Mouse (Mus musculus) olfactory bulb, adult 2 months (tissue): ENCODE results near the gene Dlgap1. TPM values are rescaled to one million over a fixed set of nuclear protein-coding genes. Genes with fewer than 3 reads are reported as not detected.

Experiments
- H3K27ac ChIP-seq: fragments of 200-500 bp; 2 replicates; pipeline ENCODE4 v1.5.1; 2012; ENCODE audit warnings: low read depth, low read length; ENCODE audit not compliant: insufficient read depth
- H3K4me1 ChIP-seq: fragments of 200-500 bp; 2 replicates; pipeline ENCODE4 v1.6.1; 2012; ENCODE audit warnings: low read length; ENCODE audit not compliant: control insufficient read depth, insufficient read depth
- H3K4me3 ChIP-seq: fragments of 200-500 bp; 2 replicates; pipeline ENCODE4 v1.5.1; 2012; ENCODE audit warnings: mild to moderate bottlenecking, low read depth, low read length, moderate library complexity; ENCODE audit not compliant: insufficient read depth
- CTCF ChIP-seq: fragments of 200-500 bp; IDR thresholded peaks from 2 replicates; pipeline ENCODE4 v1.5.1; 2012; ENCODE audit warnings: low read depth, mild to moderate bottlenecking, low read length, moderate library complexity; ENCODE audit not compliant: insufficient read depth
- POLR2A ChIP-seq: fragments of 200-500 bp; IDR thresholded peaks from 2 replicates; pipeline ENCODE4 v1.6.1; 2012; ENCODE audit warnings: mild to moderate bottlenecking, low read depth, low read length, moderate library complexity; ENCODE audit not compliant: insufficient read depth
- WGBS: fragments of 180-500 bp; shearing (Covaris S2); methylation state at CpG from one replicate; pipeline ENCODE4 v1.1.7; 2018; 5-methylcytosine and 5-hydroxymethylcytosine counted together
- polyA plus RNA-seq: library from polyadenylated mRNA; stranded (reverse); fragments of >200 nt; gene quantifications from 2 replicates; pipeline ENCODE4 v1.2.4, GENCODE M21; 2012; ENCODE audit warnings: low replicate concordance; ENCODE audit not compliant: missing spikeins, insufficient read depth, insufficient read length

Dlgap1 gene
- polyA plus RNA-seq: 117 and 381 TPM in 2 replicates

GRCm38 (mm10) chr17:69969021-69969815, at the start of gene Dlgap1:
Gene Dlgap1 (plus strand): TSS chr17:69969073.
- H3K27ac ChIP-seq: peak within 1 kb of the TSS; percentile 99
- H3K4me1 ChIP-seq: peaks cover 6% of the 10 kb centered on the region; the same call in 1 of the 2 replicates
- WGBS: under 1% methylated on average over 96 of the region's 105 CpGs
- peak within 1 kb of the TSS; percentile 98 for H3K4me3 ChIP-seq
- TF ChIP-seq POLR2A (peak; percentile 86), CTCF (peak; percentile 48; the same call in 1 of the 2 replicates)

GRCm38 (mm10) chr17:69954936-69955335, 13.9 kb upstream of the Dlgap1 start:
- Histone ChIP-seq H3K27ac (no peak overlapping the region), H3K4me3 (no peak overlapping the region), H3K4me1 (no peaks in the 10 kb centered on the region)
- no peak for TF ChIP-seq CTCF
- TF ChIP-seq POLR2A: no peak
- WGBS: 87% methylated on average over 1 of the region's 1 CpGs

DNA sequence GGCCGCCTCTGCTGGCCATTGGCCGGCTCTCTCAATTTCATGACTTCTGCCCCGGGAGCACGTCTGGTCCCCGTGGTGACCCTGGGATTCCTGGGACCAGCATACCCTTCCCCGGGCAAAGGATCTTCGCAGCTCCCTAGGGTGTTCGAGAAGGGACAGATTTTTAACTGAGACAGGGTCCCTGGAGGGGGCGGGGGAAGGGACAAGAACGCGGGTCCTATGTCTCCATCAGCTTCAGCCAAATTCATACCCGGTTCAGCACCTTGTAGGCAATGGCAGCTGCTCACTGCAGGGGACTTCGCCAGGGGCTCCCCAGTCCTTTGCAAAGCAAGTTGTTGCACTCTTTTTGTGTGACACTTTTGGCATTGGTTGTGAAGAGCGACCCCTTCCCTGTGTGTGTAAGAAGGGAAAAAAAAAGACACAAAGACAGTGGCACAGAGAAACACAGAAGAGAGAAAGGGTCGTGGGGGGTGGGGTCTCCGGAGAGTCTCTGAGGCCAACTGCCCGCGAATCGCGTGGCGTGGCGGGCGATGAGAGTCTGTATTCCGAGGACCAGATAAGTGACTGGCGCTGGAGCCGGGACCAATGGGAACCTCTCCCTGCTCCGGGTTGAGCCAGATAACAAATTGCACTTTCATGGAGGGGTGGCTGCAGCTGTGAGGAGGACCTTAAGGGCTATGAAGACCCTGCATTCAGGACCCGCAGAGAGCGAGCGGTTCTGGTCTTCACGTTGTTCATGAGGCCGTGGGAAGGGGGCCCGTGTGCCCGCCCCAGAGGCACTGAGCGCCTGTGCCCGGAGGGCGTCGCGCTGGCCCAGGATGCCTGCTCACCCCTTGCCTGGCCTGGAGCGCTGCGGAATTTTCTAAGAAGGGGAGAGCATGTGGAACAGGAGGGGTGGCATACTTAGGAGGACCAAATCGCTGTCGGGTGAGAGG, 1.2 kb downstream of the Dlgap1 start:
- 1% methylated on average over 43 of the region's 43 CpGs for WGBS
- H3K4me3 ChIP-seq: peak overlapping the region; percentile 98
- H3K27ac ChIP-seq: peak overlapping the region; percentile 99
- peaks cover 8% of the 10 kb centered on the region; the same call in 1 of the 2 replicates for H3K4me1 ChIP-seq
- TF ChIP-seq POLR2A: 0 out of 2 replicates have a peak, but pooled peaks have one; percentile 24
- no peak for TF ChIP-seq CTCF

- WGBS: 52% methylated on average over 3 of the region's 3 CpGs
- Histone ChIP-seq H3K4me3 (peak overlapping the region; percentile 7; the same call in 1 of the 2 replicates), H3K27ac (peak overlapping the region; percentile 52; the same call in 1 of the 2 replicates), H3K4me1 (peaks cover 8% of the 10 kb centered on the region; the same call in 1 of the 2 replicates)
- no peak for TF ChIP-seq CTCF
- no peak for TF ChIP-seq POLR2A
Measured at GRCm38 (mm10) chr17:69973081-69973480, 4.2 kb downstream of the Dlgap1 start.

DNA sequence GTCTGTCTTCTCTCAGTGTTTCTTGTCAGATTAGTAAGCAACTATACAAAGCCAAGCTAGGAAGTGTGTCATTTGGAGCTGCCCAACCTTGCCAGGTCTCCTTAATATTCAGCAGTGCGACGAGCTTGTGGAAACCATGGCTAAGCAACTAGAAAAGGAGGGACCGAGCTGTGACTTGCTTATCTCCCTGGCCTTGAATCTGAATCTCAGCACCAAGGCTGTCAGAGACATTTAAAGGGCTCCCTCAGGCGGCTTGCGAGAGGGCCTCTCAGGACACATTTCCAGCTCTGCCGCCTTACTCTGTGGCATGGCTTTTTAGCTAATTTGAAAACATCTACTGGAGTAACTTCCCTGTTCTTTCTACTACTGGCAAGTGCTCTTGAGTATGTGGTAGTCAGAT, 5.1 kb downstream of the Dlgap1 start:
- Histone ChIP-seq H3K27ac (peak overlapping the region; percentile 12; the same call in 1 of the 2 replicates), H3K4me3 (no peak overlapping the region)

GRCm38 (mm10) chr17:69982236-69982923, 13.5 kb downstream of the Dlgap1 start:
- H3K4me3 ChIP-seq: no peak overlapping the region
- TF ChIP-seq POLR2A (no peak), CTCF (no peak)
- 65% methylated on average over 6 of the region's 6 CpGs for WGBS
- no peak overlapping the region for H3K27ac ChIP-seq
- H3K4me1 ChIP-seq: peaks cover 4% of the 10 kb centered on the region; the same call in 1 of the 2 replicates

More for the DNA sequence above, 5.1 kb downstream of the Dlgap1 start:
- WGBS: 17% methylated on average over 6 of the region's 6 CpGs
- TF ChIP-seq CTCF (no peak), POLR2A (no peak)
- peaks cover 9% of the 10 kb centered on the region; the same call in 1 of the 2 replicates for H3K4me1 ChIP-seq

DNA sequence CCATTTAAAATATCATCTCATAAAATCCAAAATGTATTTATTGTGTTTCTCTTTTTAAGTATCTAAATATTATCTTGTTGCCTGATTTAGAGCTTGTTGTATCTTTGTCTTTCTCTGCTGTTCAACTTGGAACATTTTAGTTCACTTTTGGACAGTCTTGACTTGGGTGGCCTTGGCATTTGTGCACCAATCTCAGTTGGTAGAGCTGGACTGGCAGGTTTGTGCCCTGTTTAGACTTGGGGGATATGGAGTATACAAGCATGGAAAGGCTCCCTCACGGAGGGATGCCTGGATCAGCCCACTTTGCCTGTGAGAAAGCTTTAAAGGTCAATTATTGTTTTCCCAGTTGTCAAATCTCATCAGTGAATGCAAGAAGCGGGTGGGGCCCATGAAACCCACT, 27.5 kb downstream of the Dlgap1 start:
- 55% methylated on average over 2 of the region's 2 CpGs for WGBS
- TF ChIP-seq CTCF (no peak), POLR2A (no peak)
- Histone ChIP-seq H3K27ac (no peak overlapping the region), H3K4me1 (peaks cover 6% of the 10 kb centered on the region), H3K4me3 (no peak overlapping the region)

DNA sequence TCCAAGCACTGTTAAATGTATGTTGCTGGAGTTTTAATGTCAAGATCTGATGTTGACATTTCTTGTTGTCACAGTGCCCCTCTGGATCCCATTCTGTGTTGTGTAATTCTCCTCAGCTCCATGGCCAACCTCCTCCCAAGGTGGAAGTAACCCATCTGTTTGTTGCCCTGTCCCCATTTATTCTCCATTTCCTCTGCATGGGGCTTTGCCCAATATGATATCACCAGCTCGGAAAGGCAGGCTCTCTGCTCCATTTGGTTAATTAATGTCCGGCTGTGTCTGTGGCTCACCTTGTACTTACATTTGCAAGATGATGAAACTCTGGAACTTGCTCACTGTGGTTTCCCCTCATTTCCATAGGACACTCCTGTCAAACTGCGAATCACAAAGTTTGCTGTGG, 33.2 kb downstream of the Dlgap1 start:
- TF ChIP-seq POLR2A (no peak), CTCF (no peak)
- Histone ChIP-seq H3K4me1 (peaks cover under 1% of the 10 kb centered on the region; the same call in 1 of the 2 replicates), H3K27ac (no peak overlapping the region), H3K4me3 (no peak overlapping the region)
- WGBS: 82% methylated on average over 3 of the region's 3 CpGs
